Mouse (Mus musculus): ENCODE measurements at regions not wholly inside any gene's neighbourhood (a gene's known extent, or its start where the extent isn't known, plus 50 kb on each side); places are given as distances from the start of the nearest gene placed in this dataset.

GRCm38 (mm10) chr5:9954652-9955051, 229.7 kb upstream of the Grm3 start:
- peak; percentile 3 to 4 for DNase-seq
- intact Hi-C loops (cut with DNase I) = loop anchor here (5.0 kb wide), 1 partner anchor 678 kb away; no protein-coding TSS in a partner anchor

DNA sequence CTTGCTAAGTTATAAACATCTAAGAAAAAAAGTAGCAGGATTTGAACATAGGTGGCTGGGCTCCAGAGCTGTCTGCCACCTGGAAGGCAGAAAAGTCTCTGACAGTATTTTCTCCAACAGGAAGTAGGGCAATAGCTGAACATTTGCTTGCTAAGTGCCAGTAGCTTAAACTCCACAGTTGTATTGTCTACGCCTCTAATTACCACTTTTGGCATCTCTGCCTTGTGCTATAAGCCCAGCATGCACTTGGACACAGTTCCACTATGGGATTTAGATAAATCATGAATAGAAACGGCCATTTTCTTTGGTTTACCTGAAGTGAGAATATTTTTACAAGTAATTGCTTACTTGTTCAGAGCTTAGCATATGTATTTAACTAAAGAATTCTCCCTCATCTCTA, 213.8 kb upstream of the Grm3 start:
- no peak for DNase-seq
- intact Hi-C loops (cut with DNase I) = no loop called here

DNA sequence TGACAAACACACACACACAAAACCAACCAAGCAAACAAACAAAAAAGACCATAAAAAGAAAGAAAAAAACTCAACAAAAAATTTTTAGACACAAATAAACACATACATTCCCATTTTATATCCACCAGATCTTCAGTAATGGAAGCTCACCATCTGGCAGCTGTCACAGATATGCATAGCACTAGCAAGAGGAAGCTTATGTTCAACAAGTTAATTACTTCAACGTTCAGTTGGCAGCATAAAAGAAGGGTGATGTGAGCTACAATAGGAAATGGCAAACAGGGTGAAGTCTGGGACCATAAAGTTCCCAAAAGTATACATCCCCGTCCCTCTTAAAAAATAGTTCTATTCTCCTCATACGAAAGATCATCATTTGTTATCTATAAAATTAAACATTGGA, 188.0 kb upstream of the Grm3 start:
- intact Hi-C loops (cut with DNase I) = no loop called here
- DNase-seq = no peak

DNA sequence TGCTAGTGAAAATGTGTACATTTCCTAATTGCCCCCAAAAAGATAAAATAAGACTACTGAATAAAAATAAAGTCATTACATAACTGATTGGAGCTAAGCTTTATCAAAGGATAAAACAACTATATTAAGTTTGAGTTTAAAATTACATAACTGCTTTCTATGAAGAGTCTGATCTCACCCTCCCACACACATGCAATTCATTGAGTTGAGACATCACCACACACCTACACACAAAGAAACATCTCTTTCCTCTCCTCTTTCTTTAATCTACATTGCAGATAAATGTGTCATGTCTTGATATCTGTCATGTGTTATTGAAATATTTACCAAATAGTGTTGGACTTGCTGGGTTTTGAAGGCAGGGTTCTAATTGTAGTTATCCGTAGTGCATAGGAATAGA, 186.8 kb upstream of the Grm3 start:
- DNase-seq = no peak
- intact Hi-C loops (cut with DNase I) = no loop called here

DNA sequence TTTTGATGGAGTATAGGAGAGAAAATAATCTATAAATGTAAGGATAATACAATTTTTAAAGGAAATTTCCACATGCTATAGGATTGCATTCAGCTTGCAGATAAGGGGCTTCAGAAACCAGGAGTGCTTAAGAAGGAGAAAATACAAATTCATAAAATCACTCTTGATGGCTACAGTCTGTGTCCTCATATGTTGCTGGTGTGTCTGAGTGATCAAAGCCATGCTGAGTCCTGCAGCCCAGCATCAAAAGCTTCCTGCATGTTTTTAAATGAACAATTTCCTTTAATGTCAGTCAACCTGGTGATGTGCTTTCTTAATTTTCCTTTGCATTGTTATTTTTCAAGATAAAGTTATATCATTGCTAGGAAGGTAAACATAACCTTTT, 186.1 kb upstream of the Grm3 start:
- intact Hi-C loops (cut with DNase I) = no loop called here
- no peak for DNase-seq

GRCm38 (mm10) chr5:9910452-9911088, 185.6 kb upstream of the Grm3 start:
- no peak for DNase-seq
- intact Hi-C loops (cut with DNase I) = no loop called here

DNA sequence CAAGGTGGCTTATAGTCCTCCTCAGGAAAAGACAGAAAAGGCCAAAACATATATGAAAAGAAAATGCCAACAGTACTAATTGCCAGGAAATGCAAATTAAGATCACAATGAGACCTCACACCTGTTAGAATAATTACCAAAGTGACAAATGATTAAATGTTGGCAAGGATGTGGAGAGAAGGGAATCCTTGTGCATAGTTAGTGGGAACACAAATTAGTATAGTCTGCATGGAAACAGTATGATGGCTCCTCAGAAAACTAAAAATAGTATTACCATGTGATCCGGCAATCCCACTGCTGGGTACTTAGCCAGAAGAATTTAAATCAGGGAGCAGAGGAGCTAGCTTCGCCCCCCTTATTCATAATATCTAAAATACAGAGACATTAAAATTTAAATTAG, 170.3 kb upstream of the Grm3 start:
- no peak for DNase-seq
- intact Hi-C loops (cut with DNase I) = no loop called here

DNA sequence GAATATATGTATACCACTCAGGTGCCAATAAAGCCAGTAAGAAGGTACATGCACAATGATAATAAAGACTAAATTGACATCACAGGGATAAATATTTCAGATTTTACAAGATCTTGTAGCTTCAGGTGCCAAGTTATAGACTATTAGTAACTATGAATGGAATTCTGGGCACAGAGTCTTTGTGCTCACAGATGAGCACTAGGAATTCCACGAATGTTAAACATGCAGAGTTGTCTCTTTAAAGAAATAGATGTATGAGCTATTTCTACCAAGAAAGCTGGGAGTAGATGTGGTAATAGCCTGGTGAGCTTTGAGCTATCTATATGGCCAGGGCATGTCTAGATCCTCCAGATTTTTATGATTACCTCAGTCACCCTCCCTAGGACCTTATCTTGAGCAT, 153.1 kb upstream of the Grm3 start:
- DNase-seq = no peak
- intact Hi-C loops (cut with DNase I) = no loop called here

DNA sequence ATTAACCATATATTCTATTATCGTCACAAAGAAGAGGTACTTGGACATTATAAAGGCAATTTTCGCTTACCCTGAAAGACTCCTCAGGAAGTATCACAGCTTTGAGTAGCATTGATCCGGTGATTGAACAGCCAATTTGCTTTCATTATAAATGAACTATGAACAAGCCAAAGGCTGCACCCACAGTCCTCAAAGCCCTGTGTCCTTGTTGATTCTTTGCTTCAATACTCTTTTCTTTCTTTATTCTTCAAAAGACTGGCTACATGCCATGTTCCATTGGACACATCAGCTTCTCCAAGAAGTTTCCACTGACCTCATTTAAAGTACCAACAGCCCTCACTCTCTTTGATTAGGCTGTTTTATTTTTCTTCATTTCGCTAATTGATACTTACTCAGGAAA, 144.1 kb upstream of the Grm3 start:
- intact Hi-C loops (cut with DNase I) = no loop called here
- no peak for DNase-seq

DNA sequence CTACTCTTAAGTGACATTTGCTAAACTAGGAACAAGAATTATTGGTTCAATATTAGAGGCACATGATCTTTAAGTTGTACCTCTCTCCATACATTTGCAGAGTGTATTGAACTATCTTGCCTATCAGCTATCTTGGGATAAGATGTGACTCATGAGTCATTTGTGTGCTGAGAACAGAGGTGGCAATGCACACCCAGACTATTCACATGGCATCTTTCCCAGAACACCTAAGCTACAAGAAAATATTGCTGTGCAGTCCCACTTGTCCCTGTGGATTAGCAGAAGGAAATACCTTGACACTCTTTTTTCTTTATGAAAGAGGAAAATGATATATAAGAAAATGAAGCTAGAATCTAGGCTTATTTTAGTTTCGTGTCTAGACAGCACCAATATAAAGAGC, 104.8 kb upstream of the Grm3 start:
- intact Hi-C loops (cut with DNase I) = no loop called here
- DNase-seq = no peak

GRCm38 (mm10) chr5:9801707-9802106, 76.7 kb upstream of the Grm3 start:
- intact Hi-C loops (cut with DNase I) = no loop called here
- peak; percentile 9 to 11 for DNase-seq

GRCm38 (mm10) chr5:9781107-9781506, 56.1 kb upstream of the Grm3 start:
- intact Hi-C loops (cut with DNase I) = no loop called here
- no peak for DNase-seq
